Mouse (Mus musculus): ENCODE data around the gene Zfp526. TPM values are rescaled to one million over a fixed set of nuclear protein-coding genes. Genes with fewer than 3 reads are reported as not detected.

Zfp526 gene
- 19.3 and 28.6 TPM in 2 replicates for polyA plus RNA-seq (2012; ENCODE audit: low replicate concordance)

GRCm38 (mm10) chr7:25221102-25221883 is at the start of gene Zfp526:
TSS of gene Zfp526 (plus strand) at chr7:25221425.

GRCm38 (mm10) chr7:25179606-25180161 is 41.5 kb upstream of the Zfp526 start, which contains the start of gene Pou2f2:
TSS of gene Pou2f2 (minus strand) at chr7:25179726.

GRCm38 (mm10) chr7:25220457-25221101 is 646 bp upstream of the Zfp526 start, which contains the start of gene Dedd2:
TSS of gene Dedd2 (minus strand) at chr7:25220615.

GRCm38 (mm10) chr7:25237249-25238014 is 16.2 kb downstream of the Zfp526 start, which contains the start of gene Gsk3a:
TSS of gene Gsk3a (minus strand) at chr7:25237851.

GRCm38 (mm10) chr7:25250141-25250972 is 29.1 kb downstream of the Zfp526 start, which contains the start of gene Erf:
TSS of gene Erf (minus strand) at chr7:25250761.

GRCm38 (mm10) chr7:25267301-25267750 is 46.1 kb downstream of the Zfp526 start, which contains the start of gene Cic:
TSS of gene Cic (plus strand) at chr7:25267704.

Other genes with a start within 250 kb of the Zfp526 start
- gene Rabac1, start 248.7 kb upstream of the Zfp526 start, polyA plus RNA-seq (2012; ENCODE audit: low replicate concordance), result 384 and 783 TPM in 2 replicates
- 50.1 and 135 TPM in 2 replicates for gene Atp1a3, start 215.5 kb upstream of the Zfp526 start, polyA plus RNA-seq (2012; ENCODE audit: low replicate concordance)
- 7.5 and 16.2 TPM in 2 replicates for gene Grik5, start 149.1 kb upstream of the Zfp526 start, polyA plus RNA-seq (2012; ENCODE audit: low replicate concordance)
- gene Zfp574, start 148.9 kb upstream of the Zfp526 start, polyA plus RNA-seq (2012; ENCODE audit: low replicate concordance), result 46.0 and 87.0 TPM in 2 replicates
- gene Pou2f2, start 41.7 kb upstream of the Zfp526 start, polyA plus RNA-seq (2012; ENCODE audit: low replicate concordance), result 393 and 487 TPM in 2 replicates
- gene Dedd2, start 810 bp upstream of the Zfp526 start, polyA plus RNA-seq (2012; ENCODE audit: low replicate concordance), result 86.8 and 170 TPM in 2 replicates
- gene Gsk3a, start 16.4 kb downstream of the Zfp526 start, polyA plus RNA-seq (2012; ENCODE audit: low replicate concordance), result 120 and 195 TPM in 2 replicates
- 56.1 and 93.1 TPM in 2 replicates for gene Erf, start 29.3 kb downstream of the Zfp526 start, polyA plus RNA-seq (2012; ENCODE audit: low replicate concordance)
- gene Cic, start 46.3 kb downstream of the Zfp526 start, polyA plus RNA-seq (2012; ENCODE audit: low replicate concordance), result 539 and 737 TPM in 2 replicates
- gene Pafah1b3, start 76.6 kb downstream of the Zfp526 start, polyA plus RNA-seq (2012; ENCODE audit: low replicate concordance), result 45.5 and 59.6 TPM in 2 replicates
- gene Prr19, start 80.0 kb downstream of the Zfp526 start, polyA plus RNA-seq (2012; ENCODE audit: low replicate concordance), result 0.18 TPM in 1 of 2 replicates, not detected in the other
- 0.31 TPM in 1 of 2 replicates, not detected in the other for gene Tmem145, start 84.7 kb downstream of the Zfp526 start, polyA plus RNA-seq (2012; ENCODE audit: low replicate concordance)
- gene Megf8, start 95.7 kb downstream of the Zfp526 start, polyA plus RNA-seq (2012; ENCODE audit: low replicate concordance), result 3.7 and 7.4 TPM in 2 replicates
- gene Cnfn, start 148.3 kb downstream of the Zfp526 start, polyA plus RNA-seq (2012; ENCODE audit: low replicate concordance), result not detected in 2 replicates
- 34.3 and 37.0 TPM in 2 replicates for gene Lipe, start 177.3 kb downstream of the Zfp526 start, polyA plus RNA-seq (2012; ENCODE audit: low replicate concordance)
- not detected in 2 replicates for gene Cxcl17, start 191.5 kb downstream of the Zfp526 start, polyA plus RNA-seq (2012; ENCODE audit: low replicate concordance)